Mouse (Mus musculus) heart, embryonic 15.5 days (tissue): Measurements from ENCODE around the gene Zfp799. TPM values are rescaled to one million over a fixed set of nuclear protein-coding genes. Genes with fewer than 3 reads are reported as not detected.
"Not testable (repeated sequence)": the region's sequence is repeated elsewhere in the genome, so short reads cannot be mapped to it uniquely, and the experiment has no call there.

Experiments
- ATAC-seq: fragments of 200-750 bp; cut with Nextera tagmentation; replicated peaks from 2 replicates; pipeline ENCODE4 v1.8.0; 2017; ENCODE audit warnings: low read depth, moderate TSS enrichment; ENCODE audit not compliant: insufficient number of reproducible peaks, insufficient read depth, low FRiP score
- H3K27ac ChIP-seq: fragments of 300-500 bp; sonication (generic); 2 replicates; pipeline ENCODE4 v1.5.1; 2015; ENCODE audit warnings: mild to moderate bottlenecking, inconsistent platforms
- H3K27me3 ChIP-seq: fragments of 300-500 bp; sonication (generic); 2 replicates; pipeline ENCODE4 v1.6.1; 2015; ENCODE audit warnings: inconsistent platforms
- H3K36me3 ChIP-seq: fragments of 300-500 bp; sonication (generic); 2 replicates; pipeline ENCODE4 v1.6.1; 2015; ENCODE audit warnings: mild to moderate bottlenecking, inconsistent platforms
- H3K4me1 ChIP-seq: fragments of 300-500 bp; sonication (generic); replicated peaks from 2 replicates; pipeline ENCODE4 v1.6.1; 2015; ENCODE audit warnings: inconsistent platforms
- H3K4me2 ChIP-seq: fragments of 300-500 bp; sonication (generic); 2 replicates; pipeline ENCODE4 v1.6.1; 2015; ENCODE audit warnings: inconsistent platforms, mild to moderate bottlenecking, moderate library complexity
- H3K4me3 ChIP-seq: fragments of 300-500 bp; sonication (generic); 2 replicates; pipeline ENCODE4 v1.5.1; 2015; ENCODE audit warnings: mild to moderate bottlenecking, inconsistent platforms
- H3K9ac ChIP-seq: fragments of 300-500 bp; sonication (generic); 2 replicates; pipeline ENCODE4 v1.6.1; 2015; ENCODE audit warnings: mild to moderate bottlenecking, inconsistent platforms
- H3K9me3 ChIP-seq: fragments of 300-500 bp; sonication (generic); replicated peaks from 2 replicates; pipeline ENCODE4 v1.6.1; 2016; ENCODE audit warnings: inconsistent platforms
- WGBS: fragments of 180-500 bp; shearing (Covaris S2); methylation state at CpG from one replicate; pipeline ENCODE4 v1.1.7; 2015; ENCODE audit warnings: mixed read lengths; 5-methylcytosine and 5-hydroxymethylcytosine counted together
- polyA plus RNA-seq: library from polyadenylated mRNA; unstranded; fragments of >200 nt; fragmentation: Nextera tagmentation; extraction: Ambion mirVana; gene quantifications from 2 replicates; pipeline ENCODE4 v1.2.1, GENCODE M21; 2015

The Zfp799 gene
- 6.2 and 8.2 TPM in 2 replicates for polyA plus RNA-seq

DNA sequence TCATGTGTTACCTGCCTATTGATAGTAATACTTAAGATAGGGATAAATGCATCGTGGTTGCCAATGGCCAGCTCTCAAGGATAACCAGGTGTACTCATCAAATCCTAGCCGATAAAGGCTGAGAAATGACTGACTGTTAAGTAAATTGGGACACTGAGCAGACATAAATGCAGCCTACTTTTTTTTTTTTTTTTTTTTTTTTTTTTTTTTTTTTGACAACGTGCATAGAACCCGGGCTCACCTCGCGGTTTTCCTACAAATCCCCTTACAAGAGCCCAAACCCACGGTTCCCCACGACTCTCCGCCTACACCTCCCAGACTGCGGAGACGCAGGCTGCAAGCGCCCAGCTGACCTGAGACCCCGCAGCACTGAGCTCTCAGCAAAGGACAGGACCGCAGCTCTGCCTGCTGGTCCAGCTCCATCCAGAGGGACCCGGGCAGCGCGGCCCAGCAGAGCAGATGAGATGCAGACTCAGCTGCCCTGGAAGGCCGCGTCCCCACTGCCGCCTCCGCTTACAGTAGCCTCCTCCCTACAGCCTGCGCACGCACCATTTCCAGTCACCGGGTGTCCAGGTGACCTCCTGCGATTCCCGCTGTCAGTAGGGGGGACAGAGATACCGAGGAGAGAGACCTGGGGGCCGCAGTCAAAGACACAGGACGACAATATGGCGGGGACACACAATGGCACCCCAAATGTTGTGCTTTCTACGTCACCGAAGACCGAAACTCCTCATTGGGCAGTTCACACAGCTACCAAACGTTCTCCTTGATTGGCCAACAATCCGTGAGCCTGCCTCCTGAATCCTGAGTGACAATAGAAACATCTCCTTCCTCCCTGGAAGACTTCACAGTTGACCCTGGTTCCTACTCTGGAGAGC, at the start of gene Zfp799:
Zfp799 (minus strand) TSS at position 722 of the 878 bp plus-strand sequence.
- Histone ChIP-seq H3K4me3 (peak within 1 kb of the TSS; percentile 90), H3K27me3 (no peaks in the 10 kb centered on the region), H3K4me2 (peak within 1 kb of the TSS; percentile 69), H3K36me3 (peaks cover 13% of the 10 kb centered on the region; the same call in 1 of the 2 replicates), H3K9ac (peak within 1 kb of the TSS; percentile 90), H3K9me3 (no peaks in the 10 kb centered on the region), H3K4me1 (peaks cover 11% of the 10 kb centered on the region), H3K27ac (peak within 1 kb of the TSS; percentile 77)
- WGBS, result 2% methylated on average over 35 of the region's 35 CpGs
- ATAC-seq, result peak; percentile 95

DNA sequence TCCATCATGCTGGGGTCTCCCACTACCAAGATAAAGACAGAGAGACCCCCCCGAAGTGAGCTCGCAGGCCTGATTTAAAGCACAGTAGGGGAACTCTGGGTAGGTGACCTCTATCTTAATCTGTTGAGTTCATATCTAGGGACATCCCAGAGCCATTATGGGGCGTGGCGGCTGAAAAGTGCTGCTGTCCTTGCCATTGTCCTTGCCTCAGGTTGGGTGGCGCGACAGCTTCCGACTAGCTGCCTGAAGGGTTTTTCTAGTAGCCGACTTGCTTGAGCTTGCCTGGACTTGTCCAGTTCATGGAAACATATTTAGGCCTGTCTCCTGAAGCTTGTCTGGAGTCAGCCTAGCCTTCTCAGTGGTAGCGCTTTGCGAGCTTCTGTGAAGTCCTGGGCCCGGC, 48.7 kb upstream of the Zfp799 start:
- 87% methylated on average over 11 of the region's 11 CpGs for WGBS
- H3K4me1 ChIP-seq, result peaks cover 6% of the 10 kb centered on the region; the same call in 1 of the 2 replicates
- H3K27ac ChIP-seq, result no peak overlapping the region
- H3K9ac ChIP-seq, result no peak overlapping the region
- no peaks in the 10 kb centered on the region for H3K9me3 ChIP-seq
- 0 out of 2 replicates have a peak, but pooled peaks cover 2% of the 10 kb centered on the region for H3K27me3 ChIP-seq
- peaks cover 34% of the 10 kb centered on the region for H3K36me3 ChIP-seq
- no peak overlapping the region for H3K4me3 ChIP-seq
- H3K4me2 ChIP-seq, result no peak overlapping the region
- ATAC-seq, result no peak

DNA sequence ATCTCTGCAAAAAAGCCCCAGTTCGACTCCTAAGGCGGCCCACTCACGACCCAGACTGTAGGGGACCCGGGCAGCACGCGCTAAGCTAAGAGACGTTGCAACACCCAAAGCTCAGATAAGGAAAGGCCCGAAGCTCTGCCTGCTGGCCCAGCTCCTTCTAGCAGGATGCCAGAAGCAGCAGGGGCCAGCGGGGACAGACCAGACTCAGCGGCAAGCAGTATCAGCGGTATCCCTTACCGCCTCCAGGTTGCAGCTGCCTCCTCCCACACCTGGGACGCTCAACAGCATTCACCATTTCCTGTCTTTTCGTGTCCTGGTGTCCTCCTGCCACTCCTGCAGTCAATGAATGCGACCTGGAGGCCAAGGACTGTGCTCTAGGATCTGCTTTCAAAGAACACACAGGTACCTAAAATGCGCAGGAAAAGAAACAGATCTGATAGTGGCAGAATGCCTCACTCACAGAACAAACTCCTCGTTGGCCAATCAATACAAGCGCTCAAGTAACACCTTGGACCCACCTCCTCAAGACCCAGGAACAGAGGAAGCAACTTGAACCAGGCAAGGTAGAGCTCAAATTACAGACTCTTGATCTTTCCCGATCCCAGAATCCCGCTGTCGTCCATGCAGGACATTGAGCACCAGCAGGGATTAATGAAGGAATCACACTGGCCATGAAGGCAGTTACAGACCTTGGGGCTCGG, 47.6 kb upstream of the Zfp799 start:
- Histone ChIP-seq H3K9ac (no peak overlapping the region), H3K27me3 (0 out of 2 replicates have a peak, but pooled peaks cover 2% of the 10 kb centered on the region), H3K4me2 (peak overlapping the region; percentile 35; the same call in 1 of the 2 replicates), H3K9me3 (no peaks in the 10 kb centered on the region), H3K36me3 (peaks cover 22% of the 10 kb centered on the region), H3K4me3 (no peak overlapping the region), H3K4me1 (peaks cover 6% of the 10 kb centered on the region; the same call in 1 of the 2 replicates), H3K27ac (no peak overlapping the region)
- ATAC-seq, result 0 out of 2 replicates have a peak, but pooled peaks have one; percentile 27
- 5% methylated on average over 22 of the region's 22 CpGs for WGBS

DNA sequence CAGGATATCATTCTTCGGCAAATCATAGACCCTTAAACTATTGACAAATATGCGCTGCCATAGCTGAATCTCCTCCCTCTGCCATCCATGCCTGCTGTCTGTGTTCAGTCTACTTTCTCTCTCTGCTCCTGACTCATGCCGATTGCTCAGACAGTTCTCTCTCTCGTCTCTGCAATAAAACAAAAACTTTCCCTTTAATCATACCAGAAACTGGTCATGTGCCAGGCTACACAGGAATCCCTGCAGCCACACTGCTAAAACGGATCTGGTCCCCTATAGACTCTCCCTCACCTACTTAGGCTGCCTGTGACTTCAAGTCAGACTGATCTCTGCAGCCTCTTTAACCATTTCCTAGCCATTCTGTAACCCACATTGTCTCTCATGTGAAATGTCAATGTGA, 42.6 kb upstream of the Zfp799 start:
- Histone ChIP-seq H3K4me3 (no peak overlapping the region), H3K27me3 (0 out of 2 replicates have a peak, but pooled peaks cover 2% of the 10 kb centered on the region), H3K9me3 (no peaks in the 10 kb centered on the region), H3K36me3 (no peaks in the 10 kb centered on the region), H3K4me1 (peaks cover 5% of the 10 kb centered on the region; the same call in 1 of the 2 replicates), H3K27ac (no peak overlapping the region), H3K4me2 (no peak overlapping the region), H3K9ac (no peak overlapping the region)
- 61% methylated on average over 5 of the region's 5 CpGs for WGBS
- ATAC-seq, result no peak

DNA sequence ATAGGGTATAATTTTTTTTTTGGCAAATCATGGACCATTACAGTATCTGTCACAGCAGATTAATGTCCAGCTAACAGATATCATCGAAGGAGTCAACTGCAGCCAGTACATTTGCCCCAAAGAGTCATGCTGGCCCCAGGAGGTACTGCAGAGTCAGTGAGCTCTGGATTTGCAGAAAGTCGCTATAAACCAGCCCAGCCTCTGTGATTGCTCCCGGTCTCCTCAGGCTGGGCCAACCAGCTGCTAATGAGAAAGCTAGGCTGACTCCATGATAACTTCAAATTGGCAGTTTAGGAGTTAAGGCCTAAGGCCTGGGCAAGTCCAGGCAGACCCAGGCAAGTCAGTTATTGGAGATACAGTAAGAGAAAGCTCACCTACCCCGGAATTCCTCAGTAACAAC, 42.0 kb upstream of the Zfp799 start:
- no peak for ATAC-seq
- Histone ChIP-seq H3K9me3 (no peaks in the 10 kb centered on the region), H3K9ac (no peak overlapping the region), H3K27me3 (0 out of 2 replicates have a peak, but pooled peaks cover 2% of the 10 kb centered on the region), H3K36me3 (no peaks in the 10 kb centered on the region), H3K4me3 (no peak overlapping the region), H3K4me2 (no peak overlapping the region), H3K27ac (no peak overlapping the region), H3K4me1 (no peaks in the 10 kb centered on the region)
- 68% methylated on average over 4 of the region's 4 CpGs for WGBS

DNA sequence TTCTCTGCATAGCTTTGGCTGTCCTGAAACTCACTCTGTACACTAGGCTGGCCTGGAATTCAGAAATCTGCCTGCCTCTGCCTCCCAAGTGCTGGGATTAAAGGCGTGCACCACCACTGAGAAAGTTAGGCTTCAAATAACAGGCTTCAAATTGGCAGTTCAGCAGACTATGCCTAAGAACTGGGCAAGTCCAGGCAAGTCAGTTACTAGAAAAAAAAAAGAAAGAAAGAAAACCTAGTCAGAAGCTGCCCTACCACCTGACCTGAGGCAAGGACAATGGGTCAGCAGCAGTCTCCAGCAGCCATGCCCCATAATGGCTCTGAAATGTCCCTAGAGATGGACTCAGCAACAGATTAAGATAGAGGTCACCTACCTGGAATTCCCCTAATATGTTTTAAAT, 41.4 kb upstream of the Zfp799 start:
- no peak for ATAC-seq
- 89% methylated on average over 1 of the region's 1 CpGs for WGBS

DNA sequence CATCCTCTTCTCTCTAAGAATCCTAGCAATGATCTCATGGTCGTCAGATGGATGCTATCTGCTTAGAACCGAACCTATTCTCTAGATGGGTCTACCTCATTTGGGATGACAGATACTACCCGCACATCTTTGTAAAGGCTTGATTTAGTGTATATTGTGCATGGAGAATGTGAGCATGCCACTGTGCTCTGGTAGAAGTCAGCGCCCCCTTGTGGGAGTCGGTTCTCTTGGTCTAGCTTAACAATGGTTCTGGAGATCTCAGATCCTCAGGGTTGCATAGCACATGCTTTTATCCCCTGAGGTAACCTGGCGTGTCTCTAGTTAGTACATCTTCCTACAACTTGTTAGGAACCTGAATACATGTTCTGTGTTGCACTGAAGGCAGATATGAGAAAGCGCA, 37.2 kb upstream of the Zfp799 start:
- WGBS, result 52% methylated on average over 5 of the region's 7 CpGs
- H3K36me3 ChIP-seq, H3K4me2 ChIP-seq, H3K27me3 ChIP-seq, H3K4me3 ChIP-seq, ATAC-seq, H3K4me1 ChIP-seq, H3K9ac ChIP-seq, H3K9me3 ChIP-seq, H3K27ac ChIP-seq: not testable (repeated sequence)

More for the DNA sequence above, 41.4 kb upstream of the Zfp799 start:
- Histone ChIP-seq H3K4me1 (no peaks in the 10 kb centered on the region), H3K27me3 (no peaks in the 10 kb centered on the region), H3K9ac (no peak overlapping the region), H3K27ac (no peak overlapping the region), H3K36me3 (no peaks in the 10 kb centered on the region), H3K4me3 (no peak overlapping the region), H3K9me3 (no peaks in the 10 kb centered on the region), H3K4me2 (no peak overlapping the region)

DNA sequence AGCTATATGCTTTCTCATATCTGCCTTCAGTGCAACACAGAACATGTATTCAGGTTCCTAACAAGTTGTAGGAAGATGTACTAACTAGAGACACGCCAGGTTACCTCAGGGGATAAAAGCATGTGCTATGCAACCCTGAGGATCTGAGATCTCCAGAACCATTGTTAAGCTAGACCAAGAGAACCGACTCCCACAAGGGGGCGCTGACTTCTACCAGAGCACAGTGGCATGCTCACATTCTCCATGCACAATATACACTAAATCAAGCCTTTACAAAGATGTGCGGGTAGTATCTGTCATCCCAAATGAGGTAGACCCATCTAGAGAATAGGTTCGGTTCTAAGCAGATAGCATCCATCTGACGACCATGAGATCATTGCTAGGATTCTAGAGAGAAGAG, 26.7 kb upstream of the Zfp799 start:
- not testable (repeated sequence) for H3K4me2 ChIP-seq, H3K36me3 ChIP-seq, H3K9me3 ChIP-seq, H3K4me1 ChIP-seq, H3K4me3 ChIP-seq, H3K27me3 ChIP-seq, H3K9ac ChIP-seq, ATAC-seq, H3K27ac ChIP-seq
- 47% methylated on average over 3 of the region's 6 CpGs for WGBS

DNA sequence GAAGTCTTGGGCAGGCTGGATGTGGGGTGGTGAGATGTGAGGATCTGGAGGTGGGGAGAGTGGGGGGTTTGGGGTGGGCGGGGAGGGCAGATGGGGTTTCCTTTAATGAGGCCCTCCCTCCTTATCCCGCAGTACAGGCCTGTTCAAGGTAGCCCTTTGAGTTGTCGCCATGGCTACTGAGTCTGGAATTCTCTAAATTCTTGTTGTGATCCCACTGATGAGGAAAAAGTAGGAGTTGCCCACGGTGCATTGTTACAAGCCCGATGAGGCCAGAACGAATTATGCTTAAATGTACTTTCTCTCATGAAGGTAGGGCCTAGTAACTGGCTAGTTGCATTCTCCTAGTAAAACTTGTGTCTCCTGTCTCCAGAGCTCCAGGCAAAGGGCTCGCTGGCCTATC, 21.5 kb upstream of the Zfp799 start:
- Histone ChIP-seq H3K27ac (no peak overlapping the region), H3K9ac (no peak overlapping the region), H3K27me3 (no peaks in the 10 kb centered on the region), H3K9me3 (no peaks in the 10 kb centered on the region), H3K4me2 (no peak overlapping the region), H3K4me1 (no peaks in the 10 kb centered on the region), H3K4me3 (no peak overlapping the region), H3K36me3 (no peaks in the 10 kb centered on the region)
- ATAC-seq, result no peak
- WGBS, result 53% methylated on average over 7 of the region's 7 CpGs

DNA sequence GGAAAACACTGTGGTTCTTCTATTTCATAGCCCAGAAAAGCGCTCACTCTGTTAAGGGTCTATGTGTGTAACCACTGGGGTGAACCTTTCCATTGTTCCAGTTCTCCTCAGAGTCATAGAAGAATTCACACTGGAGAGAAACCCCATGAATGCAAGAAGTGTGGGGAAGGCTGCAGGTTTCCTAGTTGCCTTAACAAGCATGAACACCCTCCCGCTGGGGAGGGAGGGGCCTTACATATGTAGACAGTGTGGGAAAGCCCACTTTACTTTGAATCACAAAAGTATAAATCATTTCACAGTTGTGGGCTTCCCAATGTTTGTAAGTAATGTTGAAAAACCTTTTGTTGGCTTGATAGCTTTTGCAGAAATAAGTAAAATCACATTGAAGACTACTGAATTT, 11.3 kb upstream of the Zfp799 start:
- WGBS, result 83% methylated on average over 2 of the region's 2 CpGs
- peaks cover 2% of the 10 kb centered on the region; the same call in 1 of the 2 replicates for H3K4me1 ChIP-seq
- no peak overlapping the region for H3K4me2 ChIP-seq
- H3K36me3 ChIP-seq, result no peaks in the 10 kb centered on the region
- H3K4me3 ChIP-seq, result no peak overlapping the region
- no peak overlapping the region for H3K9ac ChIP-seq
- ATAC-seq, result no peak
- no peak overlapping the region for H3K27ac ChIP-seq
- 0 out of 2 replicates have a peak, but pooled peaks cover 3% of the 10 kb centered on the region for H3K9me3 ChIP-seq
- no peaks in the 10 kb centered on the region for H3K27me3 ChIP-seq

DNA sequence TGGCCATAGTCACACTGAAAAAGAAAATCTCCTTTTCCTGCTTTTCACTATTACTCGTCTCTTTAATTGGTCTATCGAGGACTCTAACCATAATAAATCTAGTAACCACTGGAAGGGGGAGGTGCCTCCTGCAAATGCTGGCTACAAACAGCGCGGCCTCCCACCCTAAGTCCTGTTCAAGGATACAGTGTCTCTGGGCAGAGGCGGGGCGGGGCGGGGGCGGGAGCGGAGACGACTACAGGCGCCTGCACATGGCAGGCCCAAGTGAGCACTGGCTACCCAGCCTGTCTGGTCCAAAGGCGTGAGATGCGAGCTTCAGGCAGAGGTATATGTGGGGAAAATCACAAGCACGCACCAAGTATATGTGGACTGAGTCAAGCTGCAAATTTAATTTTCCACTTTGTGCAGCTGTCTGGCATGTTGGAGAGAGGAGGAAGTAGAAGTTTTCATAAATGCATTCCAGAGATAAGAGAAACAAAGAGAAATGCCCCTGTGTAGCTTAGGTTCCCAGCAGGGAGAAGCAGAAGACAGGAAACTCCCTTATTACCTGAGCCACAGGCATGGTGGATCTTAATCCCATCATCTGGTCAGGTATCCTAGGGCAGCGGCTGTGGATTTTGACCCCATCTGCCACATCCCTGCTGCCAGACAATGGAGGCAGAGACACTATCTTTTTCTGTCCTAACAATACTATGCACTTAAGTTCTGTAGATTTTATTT, 9.2 kb upstream of the Zfp799 start:
- 36% methylated on average over 15 of the region's 15 CpGs for WGBS
- H3K27ac ChIP-seq, result peak overlapping the region; percentile 38; the same call in 1 of the 2 replicates

More for the DNA sequence above, 9.2 kb upstream of the Zfp799 start:
- Histone ChIP-seq H3K9me3 (0 out of 2 replicates have a peak, but pooled peaks cover 3% of the 10 kb centered on the region), H3K27me3 (no peaks in the 10 kb centered on the region), H3K4me2 (peak overlapping the region; percentile 20), H3K36me3 (no peaks in the 10 kb centered on the region), H3K9ac (no peak overlapping the region), H3K4me3 (no peak overlapping the region), H3K4me1 (peaks cover 2% of the 10 kb centered on the region; the same call in 1 of the 2 replicates)
- ATAC-seq, result no peak
